Mouse (Mus musculus) C2C12 (cell line): Measurements from ENCODE around the gene Fam131a.

ENCODE experiments used
- CEBPB ChIP-seq: IDR thresholded peaks from one replicate; pipeline ENCODE4 v1.6.1; 2011; ENCODE audit warnings: low read depth, mild to moderate bottlenecking, control low read depth, moderate library complexity
- CTCF ChIP-seq: IDR thresholded peaks from one replicate; pipeline ENCODE4 v1.5.1; 2011; ENCODE audit not compliant: control insufficient read depth, insufficient read depth, insufficient read length
- FOSL1 ChIP-seq: IDR thresholded peaks from one replicate; pipeline ENCODE4 v1.8.0; 2011; ENCODE audit warnings: mild to moderate bottlenecking, low read length; ENCODE audit not compliant: poor library complexity, insufficient read depth, severe bottlenecking
- MAX ChIP-seq: IDR thresholded peaks from one replicate; pipeline ENCODE4 v1.6.1; 2011; ENCODE audit warnings: mild to moderate bottlenecking, control low read depth
- MYOD1 ChIP-seq: IDR thresholded peaks from one replicate; pipeline ENCODE4 v1.6.1; 2011; ENCODE audit warnings: low read depth; ENCODE audit not compliant: control insufficient read depth, insufficient read length
- MYOG ChIP-seq: IDR thresholded peaks from one replicate; pipeline ENCODE4 v1.6.1; 2011; ENCODE audit not compliant: control insufficient read depth, insufficient read length; ENCODE audit errors: extremely low read depth
- USF1 ChIP-seq: IDR thresholded peaks from one replicate; pipeline ENCODE4 v1.6.1; 2011; ENCODE audit warnings: low read depth, mild to moderate bottlenecking, control low read depth, moderate library complexity

DNA sequence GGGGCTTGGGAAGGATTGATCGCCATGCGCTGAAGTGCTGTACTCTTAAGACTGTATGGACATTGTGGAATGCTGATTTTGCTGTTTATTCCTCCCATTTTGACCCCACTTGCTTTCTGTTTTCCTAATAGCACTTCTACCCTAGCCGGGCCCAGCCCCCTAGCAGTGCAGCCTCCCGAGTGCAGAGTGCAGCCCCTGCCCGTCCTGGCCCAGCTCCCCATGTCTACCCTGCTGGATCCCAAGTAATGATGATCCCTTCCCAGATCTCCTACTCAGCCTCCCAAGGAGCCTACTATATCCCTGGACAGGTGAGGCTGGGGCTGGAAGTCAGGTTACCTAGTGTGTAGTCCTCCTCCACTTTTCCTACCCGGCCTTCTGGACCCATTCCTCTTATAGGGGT is 17.8 kb upstream of the Fam131a start:
- TF ChIP-seq CTCF (no peak), MYOD1 (no peak), USF1 (no peak), MAX (no peak), MYOG (no peak), CEBPB (no peak), FOSL1 (no peak)
